Mouse (Mus musculus): Measurements from ENCODE around the gene Glud1. TPM values are rescaled to one million over a fixed set of nuclear protein-coding genes. Genes with fewer than 3 reads are reported as not detected.

The Glud1 gene
- polyA plus RNA-seq, 1 experiment from 2014 or later, result 155 TPM

DNA sequence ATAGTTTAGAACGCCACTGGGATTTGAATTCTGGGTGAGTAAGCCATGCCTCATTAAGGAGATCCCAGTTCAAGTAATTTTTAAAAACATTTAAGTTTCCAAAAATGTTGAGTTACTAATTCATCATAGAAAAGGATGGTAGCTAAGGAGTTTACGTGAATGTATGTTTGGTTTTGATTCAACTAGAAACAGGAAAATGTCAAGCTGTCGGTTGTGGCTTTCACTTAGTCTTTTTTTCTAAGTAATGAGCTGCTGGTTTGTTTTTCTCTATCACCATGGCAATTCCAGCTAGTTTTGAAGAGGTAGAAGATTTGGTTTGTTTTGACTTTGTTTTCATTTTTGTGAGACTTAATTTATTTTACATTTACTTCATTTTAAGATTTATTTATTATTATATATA is 6.9 kb downstream of the Glud1 start:
- Histone ChIP-seq H3K9ac (ENCODE audit: low read depth, low read length) (no peak overlapping the region), H3K27me3 (ENCODE audit: control insufficient read depth, insufficient read depth, low read depth, low read length) (no peaks in the 10 kb centered on the region), H3K36me3 (ENCODE audit: control insufficient read depth, insufficient read depth) (peaks cover 5% of the 10 kb centered on the region), H3K4me2 (ENCODE audit: low read depth, low read length) (no peak overlapping the region), H3K4me3 (ENCODE audit: low read depth, low read length) (no peak overlapping the region), H3K27ac (ENCODE audit: low read length) (no peak overlapping the region), H3K4me1 (ENCODE audit: control insufficient read depth, low read depth, low read length) (no peaks in the 10 kb centered on the region; the same call in 1 of the 2 replicates), H3K9me3 (replicated peaks; ENCODE audit: control insufficient read depth, low read length) (no peaks in the 10 kb centered on the region)
- ATAC-seq (ENCODE audit: low read depth), result no peak
- 73% methylated on average over 3 of the region's 3 CpGs for WGBS (ENCODE audit: insufficient replicate concordance)

DNA sequence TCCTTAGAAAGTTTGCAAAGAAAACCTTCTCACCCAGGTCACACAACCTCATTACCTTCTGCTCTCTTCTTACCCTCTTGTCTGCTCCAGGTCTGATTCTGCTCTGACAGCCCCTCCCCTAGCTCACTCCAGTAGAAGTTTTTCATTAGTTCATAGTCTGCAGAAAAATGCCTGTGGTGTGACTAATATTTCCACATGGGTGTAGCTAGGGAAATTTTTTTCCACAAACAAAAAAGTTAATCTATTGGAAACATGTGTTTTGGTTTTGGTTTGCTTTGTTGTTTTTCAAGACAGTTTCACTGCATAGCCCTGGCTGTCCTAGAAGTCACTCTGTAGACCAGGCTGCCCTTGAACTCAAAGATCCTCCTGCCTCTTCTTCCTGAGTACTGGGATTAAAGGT is 7.6 kb downstream of the Glud1 start:
- Histone ChIP-seq H3K4me3 (ENCODE audit: low read depth, low read length) (no peak overlapping the region), H3K4me2 (ENCODE audit: low read depth, low read length) (peak overlapping the region; percentile 13; the same call in 1 of the 2 replicates), H3K27ac (ENCODE audit: low read length) (no peak overlapping the region), H3K27me3 (ENCODE audit: control insufficient read depth, insufficient read depth, low read depth, low read length) (no peaks in the 10 kb centered on the region), H3K4me1 (ENCODE audit: control insufficient read depth, low read depth, low read length) (no peaks in the 10 kb centered on the region; the same call in 1 of the 2 replicates), H3K36me3 (ENCODE audit: control insufficient read depth, insufficient read depth) (peaks cover 5% of the 10 kb centered on the region), H3K9me3 (replicated peaks; ENCODE audit: control insufficient read depth, low read length) (no peaks in the 10 kb centered on the region), H3K9ac (ENCODE audit: low read depth, low read length) (no peak overlapping the region)
- ATAC-seq (ENCODE audit: low read depth), result no peak

DNA sequence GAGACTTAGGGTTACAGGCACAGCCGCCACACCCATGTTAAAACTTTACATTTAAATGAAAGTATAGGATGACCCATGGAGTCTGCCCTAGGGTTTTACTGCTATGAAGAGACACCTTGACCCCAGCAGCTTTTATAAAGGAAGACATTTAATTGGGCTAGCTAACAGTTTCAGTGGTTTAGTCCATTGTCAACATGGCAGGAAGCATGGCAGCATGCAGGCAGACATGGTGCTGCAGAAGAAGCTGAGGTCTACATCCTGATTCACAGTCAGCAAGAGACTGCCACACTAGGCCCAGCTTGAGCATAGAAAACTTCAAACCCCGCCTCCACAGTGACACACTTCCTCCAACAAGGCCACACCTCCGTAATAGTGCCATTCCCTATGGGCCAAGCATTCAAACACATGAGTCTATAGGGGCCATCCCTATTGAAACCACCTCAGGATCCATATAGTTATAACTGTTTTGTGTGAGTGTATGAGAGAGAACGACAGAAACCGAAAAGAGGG is 13.1 kb downstream of the Glud1 start:
- H3K9ac ChIP-seq (ENCODE audit: low read depth, low read length), result no peak overlapping the region
- no peak overlapping the region for H3K4me3 ChIP-seq (ENCODE audit: low read depth, low read length)
- peaks cover 10% of the 10 kb centered on the region for H3K36me3 ChIP-seq (ENCODE audit: control insufficient read depth, insufficient read depth)
- H3K4me1 ChIP-seq (ENCODE audit: control insufficient read depth, low read depth, low read length), result no peaks in the 10 kb centered on the region
- no peak overlapping the region for H3K4me2 ChIP-seq (ENCODE audit: low read depth, low read length)
- H3K9me3 ChIP-seq (replicated peaks; ENCODE audit: control insufficient read depth, low read length), result no peaks in the 10 kb centered on the region
- H3K27me3 ChIP-seq (ENCODE audit: control insufficient read depth, insufficient read depth, low read depth, low read length), result no peaks in the 10 kb centered on the region
- WGBS (ENCODE audit: insufficient replicate concordance), result 79% methylated on average over 5 of the region's 5 CpGs
- H3K27ac ChIP-seq (ENCODE audit: low read length), result no peak overlapping the region
- no peak for ATAC-seq (ENCODE audit: low read depth)

DNA sequence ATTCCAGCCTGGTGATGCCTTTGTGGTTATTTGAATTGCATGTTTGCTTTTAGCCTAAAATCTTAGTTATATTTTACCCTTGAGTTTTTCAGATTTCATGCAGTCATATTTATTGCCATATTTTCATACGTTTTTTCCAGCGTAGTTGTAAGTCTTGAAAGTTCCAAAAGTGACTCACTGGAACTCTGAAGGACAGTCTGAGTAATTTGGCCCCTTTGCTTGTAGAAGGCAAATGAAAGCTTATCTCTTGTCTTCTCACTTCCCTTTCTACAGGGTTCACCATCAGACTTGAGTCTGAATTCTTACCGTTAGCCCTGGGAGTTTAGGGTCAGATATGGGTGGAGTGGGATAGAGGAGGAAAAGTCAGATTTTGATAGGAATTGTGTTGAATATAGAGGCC is 16.1 kb downstream of the Glud1 start:
- Histone ChIP-seq H3K36me3 (ENCODE audit: control insufficient read depth, insufficient read depth) (peaks cover 20% of the 10 kb centered on the region), H3K9me3 (replicated peaks; ENCODE audit: control insufficient read depth, low read length) (no peaks in the 10 kb centered on the region), H3K27ac (ENCODE audit: low read length) (no peak overlapping the region), H3K9ac (ENCODE audit: low read depth, low read length) (no peak overlapping the region), H3K4me1 (ENCODE audit: control insufficient read depth, low read depth, low read length) (no peaks in the 10 kb centered on the region), H3K27me3 (ENCODE audit: control insufficient read depth, insufficient read depth, low read depth, low read length) (no peaks in the 10 kb centered on the region), H3K4me3 (ENCODE audit: low read depth, low read length) (no peak overlapping the region), H3K4me2 (ENCODE audit: low read depth, low read length) (no peak overlapping the region)
- no peak for ATAC-seq (ENCODE audit: low read depth)
- WGBS (ENCODE audit: insufficient replicate concordance), result 31% methylated on average over 3 of the region's 3 CpGs

DNA sequence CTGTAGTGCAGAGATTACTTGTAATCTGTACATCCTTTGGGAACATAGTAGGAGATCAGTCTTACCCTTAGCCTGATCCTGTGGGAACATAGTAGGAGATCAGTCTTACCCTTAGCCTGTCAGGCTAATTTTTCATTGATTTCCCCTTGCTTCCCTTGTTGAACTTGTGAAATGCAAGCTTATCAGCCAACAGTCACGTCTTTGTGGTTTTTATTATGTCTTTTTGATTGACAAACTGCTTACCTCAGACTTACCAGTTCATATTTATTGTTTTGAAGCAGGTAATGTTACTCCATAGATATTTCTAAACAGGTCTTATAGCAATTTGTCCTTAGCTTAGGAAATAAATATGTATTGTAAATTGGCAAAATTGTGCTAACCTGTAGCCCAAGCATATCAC is 17.1 kb downstream of the Glud1 start:
- Histone ChIP-seq H3K4me3 (ENCODE audit: low read depth, low read length) (no peak overlapping the region), H3K4me1 (ENCODE audit: control insufficient read depth, low read depth, low read length) (no peaks in the 10 kb centered on the region), H3K9me3 (replicated peaks; ENCODE audit: control insufficient read depth, low read length) (no peaks in the 10 kb centered on the region), H3K4me2 (ENCODE audit: low read depth, low read length) (no peak overlapping the region), H3K27me3 (ENCODE audit: control insufficient read depth, insufficient read depth, low read depth, low read length) (no peaks in the 10 kb centered on the region), H3K36me3 (ENCODE audit: control insufficient read depth, insufficient read depth) (peaks cover 18% of the 10 kb centered on the region), H3K9ac (ENCODE audit: low read depth, low read length) (no peak overlapping the region), H3K27ac (ENCODE audit: low read length) (no peak overlapping the region)
- WGBS (ENCODE audit: insufficient replicate concordance), result 12% methylated on average over 1 of the region's 1 CpGs
- no peak for ATAC-seq (ENCODE audit: low read depth)

DNA sequence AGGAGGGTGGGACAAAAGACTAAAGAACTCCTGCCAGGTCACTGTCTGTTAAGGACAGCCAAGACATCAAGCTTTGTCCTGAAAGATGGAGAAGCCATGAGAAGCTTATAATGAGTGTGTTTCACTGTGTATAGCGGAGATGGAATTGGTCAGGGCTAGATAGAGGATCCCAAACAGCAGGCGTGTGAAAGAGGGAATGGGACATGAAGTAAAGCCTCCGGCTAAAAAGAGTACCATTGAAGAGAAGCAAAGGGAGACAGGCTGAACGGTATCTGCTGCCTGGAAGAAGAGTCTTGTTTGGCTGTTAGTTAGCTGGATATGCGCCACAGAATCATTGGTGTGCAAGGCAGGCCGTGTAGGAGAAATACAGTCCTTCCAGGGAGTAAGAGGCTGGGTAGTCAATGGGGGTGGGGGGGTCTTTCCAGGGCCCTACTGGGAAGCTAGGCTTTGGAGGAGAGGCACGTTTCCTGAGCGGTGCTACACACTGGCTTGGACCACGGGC is 20.2 kb downstream of the Glud1 start:
- ATAC-seq (ENCODE audit: low read depth), result no peak
- no peaks in the 10 kb centered on the region for H3K9me3 ChIP-seq (replicated peaks; ENCODE audit: control insufficient read depth, low read length)
- no peaks in the 10 kb centered on the region for H3K4me1 ChIP-seq (ENCODE audit: control insufficient read depth, low read depth, low read length)
- no peak overlapping the region for H3K4me2 ChIP-seq (ENCODE audit: low read depth, low read length)
- H3K9ac ChIP-seq (ENCODE audit: low read depth, low read length), result no peak overlapping the region
- H3K27ac ChIP-seq (ENCODE audit: low read length), result no peak overlapping the region
- 70% methylated on average over 9 of the region's 9 CpGs for WGBS (ENCODE audit: insufficient replicate concordance)
- H3K4me3 ChIP-seq (ENCODE audit: low read depth, low read length), result no peak overlapping the region
- H3K36me3 ChIP-seq (ENCODE audit: control insufficient read depth, insufficient read depth), result peaks cover 23% of the 10 kb centered on the region
- H3K27me3 ChIP-seq (ENCODE audit: control insufficient read depth, insufficient read depth, low read depth, low read length), result no peaks in the 10 kb centered on the region

DNA sequence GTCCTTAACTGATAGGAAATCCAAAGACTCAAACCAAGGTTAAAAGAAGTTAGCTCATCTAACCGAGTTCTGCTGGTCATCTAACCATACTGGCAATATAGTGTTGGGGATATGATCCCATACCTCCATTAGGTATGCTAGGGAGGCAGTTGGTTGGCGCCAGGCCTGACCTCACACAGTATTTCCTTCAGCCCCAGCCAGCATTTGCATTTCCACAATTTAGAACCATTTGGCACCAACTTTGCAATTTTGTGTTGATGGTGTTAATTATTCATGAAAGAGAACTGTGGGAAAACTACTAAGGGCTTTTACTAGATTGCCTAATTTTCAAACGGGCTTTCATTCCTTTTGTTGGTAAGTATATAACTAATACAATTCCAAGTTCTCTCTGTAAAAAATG is 21.4 kb downstream of the Glud1 start:
- Histone ChIP-seq H3K4me2 (ENCODE audit: low read depth, low read length) (no peak overlapping the region), H3K9me3 (replicated peaks; ENCODE audit: control insufficient read depth, low read length) (no peaks in the 10 kb centered on the region), H3K27me3 (ENCODE audit: control insufficient read depth, insufficient read depth, low read depth, low read length) (no peaks in the 10 kb centered on the region), H3K9ac (ENCODE audit: low read depth, low read length) (no peak overlapping the region), H3K4me3 (ENCODE audit: low read depth, low read length) (no peak overlapping the region), H3K36me3 (ENCODE audit: control insufficient read depth, insufficient read depth) (peaks cover 31% of the 10 kb centered on the region), H3K4me1 (ENCODE audit: control insufficient read depth, low read depth, low read length) (no peaks in the 10 kb centered on the region), H3K27ac (ENCODE audit: low read length) (no peak overlapping the region)
- 71% methylated on average over 3 of the region's 3 CpGs for WGBS (ENCODE audit: insufficient replicate concordance)
- no peak for ATAC-seq (ENCODE audit: low read depth)

DNA sequence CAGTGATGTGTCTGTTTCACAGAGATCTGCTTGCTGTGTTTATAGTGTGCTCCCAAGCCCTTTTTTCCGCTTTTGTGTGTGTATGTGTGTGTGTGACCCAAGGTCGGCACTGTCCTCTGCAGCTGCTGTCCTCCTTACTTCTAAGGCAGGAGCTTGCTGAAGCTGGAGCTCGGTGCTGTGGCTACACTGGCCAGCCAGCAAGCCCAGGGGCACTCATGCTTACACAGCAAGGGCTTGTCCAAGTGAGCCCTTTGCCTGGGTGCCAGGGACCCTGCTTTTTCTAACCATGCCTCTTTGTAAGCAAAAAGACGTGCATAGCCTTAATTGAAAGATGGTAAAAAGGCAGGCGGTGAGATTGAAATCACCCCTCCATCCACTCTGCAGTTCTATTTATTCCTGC is 21.9 kb downstream of the Glud1 start:
- no peak for ATAC-seq (ENCODE audit: low read depth)
- Histone ChIP-seq H3K27me3 (ENCODE audit: control insufficient read depth, insufficient read depth, low read depth, low read length) (no peaks in the 10 kb centered on the region), H3K4me2 (ENCODE audit: low read depth, low read length) (no peak overlapping the region), H3K4me1 (ENCODE audit: control insufficient read depth, low read depth, low read length) (no peaks in the 10 kb centered on the region), H3K9ac (ENCODE audit: low read depth, low read length) (no peak overlapping the region), H3K36me3 (ENCODE audit: control insufficient read depth, insufficient read depth) (peaks cover 33% of the 10 kb centered on the region), H3K9me3 (replicated peaks; ENCODE audit: control insufficient read depth, low read length) (no peaks in the 10 kb centered on the region), H3K4me3 (ENCODE audit: low read depth, low read length) (no peak overlapping the region), H3K27ac (ENCODE audit: low read length) (no peak overlapping the region)
- 69% methylated on average over 5 of the region's 5 CpGs for WGBS (ENCODE audit: insufficient replicate concordance)

DNA sequence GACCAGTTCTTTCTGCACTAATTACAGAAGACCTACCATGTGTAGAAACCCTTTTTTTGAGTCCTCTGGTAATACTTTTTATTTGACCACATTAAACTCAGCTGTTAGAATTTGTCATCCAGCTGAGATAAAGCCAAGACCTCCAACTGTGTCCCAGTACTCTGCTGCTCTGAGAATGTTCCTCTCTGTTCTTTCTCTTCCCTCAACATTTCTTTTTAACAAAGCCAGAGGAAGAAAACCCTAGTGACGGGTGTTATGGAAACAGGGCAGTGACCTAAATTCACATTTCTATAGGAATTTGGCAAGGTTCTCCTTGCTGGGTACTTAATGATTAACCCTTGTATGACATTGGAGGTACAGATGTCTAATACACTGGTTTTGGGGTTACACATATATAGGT is 28.9 kb downstream of the Glud1 start:
- 50% methylated on average over 1 of the region's 1 CpGs for WGBS (ENCODE audit: insufficient replicate concordance)
- no peak overlapping the region for H3K9ac ChIP-seq (ENCODE audit: low read depth, low read length)
- no peak overlapping the region for H3K4me2 ChIP-seq (ENCODE audit: low read depth, low read length)
- H3K27ac ChIP-seq (ENCODE audit: low read length), result no peak overlapping the region
- no peaks in the 10 kb centered on the region for H3K9me3 ChIP-seq (replicated peaks; ENCODE audit: control insufficient read depth, low read length)
- H3K36me3 ChIP-seq (ENCODE audit: control insufficient read depth, insufficient read depth), result peaks cover 35% of the 10 kb centered on the region
- no peak overlapping the region for H3K4me3 ChIP-seq (ENCODE audit: low read depth, low read length)
- H3K27me3 ChIP-seq (ENCODE audit: control insufficient read depth, insufficient read depth, low read depth, low read length), result no peaks in the 10 kb centered on the region
- ATAC-seq (ENCODE audit: low read depth), result no peak
- no peaks in the 10 kb centered on the region; the same call in 1 of the 2 replicates for H3K4me1 ChIP-seq (ENCODE audit: control insufficient read depth, low read depth, low read length)
